Mouse (Mus musculus) testis, adult 2 months (tissue): Measurements from ENCODE around the gene Rhox4d. TPM values are rescaled to one million over a fixed set of nuclear protein-coding genes. Genes with fewer than 3 reads are reported as not detected.
"Not testable (repeated sequence)": the region's sequence is repeated elsewhere in the genome, so short reads cannot be mapped to it uniquely, and the experiment has no call there.

ENCODE experiments used
- H3K27ac ChIP-seq: fragments of 200-500 bp; 2 replicates; pipeline ENCODE4 v1.5.1; 2012; ENCODE audit warnings: low read depth, low read length; ENCODE audit not compliant: control insufficient read depth, insufficient read depth
- H3K27me3 ChIP-seq: fragments of 200-500 bp; 2 replicates; pipeline ENCODE4 v1.6.1; 2012; ENCODE audit warnings: mild to moderate bottlenecking, low read length, moderate library complexity; ENCODE audit not compliant: control insufficient read depth, insufficient read depth
- H3K36me3 ChIP-seq: fragments of 200-500 bp; 2 replicates; pipeline ENCODE4 v1.6.1; 2012; ENCODE audit warnings: mild to moderate bottlenecking, low read length; ENCODE audit not compliant: control insufficient read depth, insufficient read depth
- H3K4me1 ChIP-seq: fragments of 200-500 bp; 2 replicates; pipeline ENCODE4 v1.6.1; 2012; ENCODE audit warnings: low read length; ENCODE audit not compliant: control insufficient read depth, insufficient read depth
- H3K4me3 ChIP-seq: fragments of 200-500 bp; 2 replicates; pipeline ENCODE4 v1.5.1; 2012; ENCODE audit warnings: low read depth, mild to moderate bottlenecking, low read length, moderate library complexity, mixed read lengths; ENCODE audit not compliant: control insufficient read depth
- polyA plus RNA-seq: library from polyadenylated mRNA; depleted of rRNA; stranded (reverse); fragments of >200 nt; gene quantifications from 2 replicates; pipeline ENCODE4 v1.2.3, GENCODE M21; 2012; rRNA removed

The Rhox4d gene
- 0.19 TPM in 1 of 2 replicates, not detected in the other for polyA plus RNA-seq

DNA sequence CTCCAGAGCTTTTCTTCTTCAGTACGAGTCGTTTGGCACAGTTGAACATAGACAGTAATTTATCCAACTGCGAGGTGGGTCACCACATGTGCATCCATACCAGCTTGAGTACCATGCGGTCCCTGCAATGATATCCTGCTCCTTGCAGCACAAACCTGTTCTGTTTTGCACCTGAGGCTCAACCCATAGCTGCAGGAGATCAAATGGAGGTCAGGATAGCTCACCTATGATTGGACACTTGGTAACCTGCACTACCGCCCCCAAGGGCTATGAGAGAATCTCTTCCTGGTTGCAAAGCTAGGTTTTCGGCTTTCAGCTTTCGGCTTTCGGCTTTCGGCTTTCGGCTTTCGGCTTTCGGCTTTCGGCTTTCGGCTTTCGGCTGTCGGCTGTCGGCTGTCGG lies at the start of gene Rhox4d:
Rhox4d (plus strand) TSS at position 301 of the 400 bp plus-strand sequence.
- H3K27ac ChIP-seq, H3K27me3 ChIP-seq, H3K36me3 ChIP-seq, H3K4me1 ChIP-seq, H3K4me3 ChIP-seq: not testable (repeated sequence)

- H3K4me3 ChIP-seq, H3K4me1 ChIP-seq, H3K36me3 ChIP-seq, H3K27me3 ChIP-seq, H3K27ac ChIP-seq: not testable (repeated sequence)
These were observed 34.1 kb upstream of the Rhox4d start, which contains the start of gene Rhox4c for GRCm38 (mm10) chrX:37480037-37480436. Gene Rhox4c (plus strand): TSS chrX:37480337.

- not testable (repeated sequence) for H3K27me3 ChIP-seq, H3K4me3 ChIP-seq, H3K36me3 ChIP-seq, H3K27ac ChIP-seq, H3K4me1 ChIP-seq
These were observed 16.0 kb downstream of the Rhox4d start, which contains the start of gene Rhox2e for GRCm38 (mm10) chrX:37530152-37530551. Gene Rhox2e (plus strand): TSS chrX:37530452.

- H3K27me3 ChIP-seq, H3K27ac ChIP-seq, H3K4me3 ChIP-seq, H3K36me3 ChIP-seq, H3K4me1 ChIP-seq: not testable (repeated sequence)
These were observed 27.6 kb downstream of the Rhox4d start, which contains the start of gene Rhox3e for GRCm38 (mm10) chrX:37541719-37542118. Gene Rhox3e (plus strand): TSS chrX:37542019.

GRCm38 (mm10) chrX:37557112-37557511 lies 43.0 kb downstream of the Rhox4d start, which contains the start of gene Rhox4e:
Gene Rhox4e (plus strand): TSS chrX:37557412.
- not testable (repeated sequence) for H3K4me1 ChIP-seq, H3K4me3 ChIP-seq, H3K27me3 ChIP-seq, H3K36me3 ChIP-seq, H3K27ac ChIP-seq

Other genes with a start within 250 kb of the Rhox4d start
- not detected in 2 replicates for gene Rhox4a, start 249.0 kb upstream of the Rhox4d start, polyA plus RNA-seq
- 0.51 and 1.6 TPM in 2 replicates for gene Rhox3a2, start 134.3 kb upstream of the Rhox4d start, polyA plus RNA-seq
- gene Rhox4a2, start 123.5 kb upstream of the Rhox4d start, polyA plus RNA-seq, result not detected in 2 replicates
- 0.32 and 0.43 TPM in 2 replicates for gene Rhox2b, start 102.3 kb upstream of the Rhox4d start, polyA plus RNA-seq
- not detected in 2 replicates for gene Rhox4b, start 81.9 kb upstream of the Rhox4d start, polyA plus RNA-seq
- 0.21 TPM in 1 of 2 replicates, not detected in the other for gene Rhox2c, start 60.7 kb upstream of the Rhox4d start, polyA plus RNA-seq
- 0.21 and 0.25 TPM in 2 replicates for gene Rhox3c, start 55.8 kb upstream of the Rhox4d start, polyA plus RNA-seq
- not detected in 2 replicates for gene Rhox4c, start 34.0 kb upstream of the Rhox4d start, polyA plus RNA-seq
- 0.17 TPM in 1 of 2 replicates, not detected in the other for gene Rhox2d, start 20.9 kb upstream of the Rhox4d start, polyA plus RNA-seq
- 0.19 and 0.31 TPM in 2 replicates for gene Rhox2e, start 16.1 kb downstream of the Rhox4d start, polyA plus RNA-seq
- not detected in 2 replicates for gene Rhox3e, start 27.7 kb downstream of the Rhox4d start, polyA plus RNA-seq
- gene Rhox4e, start 43.1 kb downstream of the Rhox4d start, polyA plus RNA-seq, result not detected in 2 replicates
- gene Rhox2f, start 57.0 kb downstream of the Rhox4d start, polyA plus RNA-seq, result not detected in 2 replicates
- 0.23 and 0.32 TPM in 2 replicates for gene Rhox3f, start 66.6 kb downstream of the Rhox4d start, polyA plus RNA-seq
- not detected in 2 replicates for gene Rhox4f, start 93.3 kb downstream of the Rhox4d start, polyA plus RNA-seq
- 0.13 TPM in 1 of 2 replicates, not detected in the other for gene Rhox3g, start 114.3 kb downstream of the Rhox4d start, polyA plus RNA-seq
- not detected in 2 replicates for gene Rhox2g, start 129.1 kb downstream of the Rhox4d start, polyA plus RNA-seq
- gene Rhox4g, start 137.0 kb downstream of the Rhox4d start, polyA plus RNA-seq, result not detected in 2 replicates
- 0.29 and 0.47 TPM in 2 replicates for gene Rhox3h, start 154.4 kb downstream of the Rhox4d start, polyA plus RNA-seq
- not detected in 2 replicates for gene Rhox2h, start 158.9 kb downstream of the Rhox4d start, polyA plus RNA-seq